Mouse (Mus musculus) heart, postnatal 0 days (tissue): ENCODE data around the gene Slx4ip. TPM values are rescaled to one million over a fixed set of nuclear protein-coding genes. Genes with fewer than 3 reads are reported as not detected.

ENCODE experiments used
- ATAC-seq: fragments of 200-750 bp; cut with Nextera tagmentation; 2 replicates; pipeline ENCODE4 v1.8.0; 2017; ENCODE audit warnings: low read depth, moderate number of reproducible peaks, moderate library complexity; ENCODE audit not compliant: insufficient read depth
- DNase-seq: peaks from one replicate; pipeline ENCODE4 v3.0.0-alpha.2; 2016; ENCODE audit warnings: low spot score
- H3K27ac ChIP-seq: fragments of 300-500 bp; sonication (generic); 2 replicates; pipeline ENCODE4 v1.5.1; 2014; ENCODE audit warnings: low read depth, mild to moderate bottlenecking
- H3K27me3 ChIP-seq: fragments of 300-500 bp; sonication (generic); 2 replicates; pipeline ENCODE4 v1.6.1; 2014; ENCODE audit warnings: low read length, mixed read lengths; ENCODE audit not compliant: control insufficient read depth, insufficient read depth
- H3K36me3 ChIP-seq: fragments of 300-500 bp; sonication (generic); replicated peaks from 2 replicates; pipeline ENCODE4 v1.6.1; 2014; ENCODE audit warnings: low read length, mixed read lengths; ENCODE audit not compliant: control insufficient read depth, insufficient read depth
- H3K4me1 ChIP-seq: fragments of 300-500 bp; sonication (generic); 2 replicates; pipeline ENCODE4 v1.6.1; 2014; ENCODE audit warnings: antibody characterized with exemption; ENCODE audit not compliant: control insufficient read depth, insufficient read depth
- H3K4me2 ChIP-seq: fragments of 300-500 bp; sonication (generic); 2 replicates; pipeline ENCODE4 v1.6.1; 2014; ENCODE audit warnings: low read depth, mild to moderate bottlenecking, low read length, moderate library complexity
- H3K4me3 ChIP-seq: fragments of 300-500 bp; sonication (generic); 2 replicates; pipeline ENCODE4 v1.5.1; 2014; ENCODE audit warnings: low read depth, low read length
- H3K9ac ChIP-seq: fragments of 300-500 bp; sonication (generic); replicated peaks from 2 replicates; pipeline ENCODE4 v1.6.1; 2014; ENCODE audit warnings: low read depth, low read length, mixed read lengths
- H3K9me3 ChIP-seq: fragments of 300-500 bp; sonication (generic); replicated peaks from 2 replicates; pipeline ENCODE4 v1.6.1; 2016; ENCODE audit warnings: low read length; ENCODE audit not compliant: control insufficient read depth
- CTCF ChIP-seq: IDR thresholded peaks from 2 replicates; pipeline ENCODE4 v1.5.1; 2016; ENCODE audit warnings: antibody characterized with exemption, control low read depth, low read depth
- EP300 ChIP-seq: IDR thresholded peaks from 2 replicates; pipeline ENCODE4 v1.6.1; 2016; ENCODE audit warnings: antibody characterized with exemption, low read depth
- WGBS: fragments of 180-500 bp; shearing (Covaris S2); extraction: QIAGEN DNeasy Blood & Tissue Kit; methylation state at CpG from one replicate; pipeline ENCODE4 v1.1.7; 2014; 5-methylcytosine and 5-hydroxymethylcytosine counted together
- polyA plus RNA-seq: library from polyadenylated mRNA; unstranded; fragments of >200 nt; fragmentation: Nextera tagmentation; extraction: Ambion mirVana; gene quantifications from 2 replicates; pipeline ENCODE4 v1.2.1, GENCODE M21; 2015
- total RNA-seq: library from RNA; depleted of rRNA; stranded (reverse); fragments of >200 nt; gene quantifications from 2 replicates; pipeline ENCODE4 v1.2.3, GENCODE M21; 2014; ENCODE audit warnings: low replicate concordance; rRNA removed

The Slx4ip gene
- total and polyA plus RNA-seq, 2 experiments from 2014 or later, result 1.2 to 2.1 TPM

DNA sequence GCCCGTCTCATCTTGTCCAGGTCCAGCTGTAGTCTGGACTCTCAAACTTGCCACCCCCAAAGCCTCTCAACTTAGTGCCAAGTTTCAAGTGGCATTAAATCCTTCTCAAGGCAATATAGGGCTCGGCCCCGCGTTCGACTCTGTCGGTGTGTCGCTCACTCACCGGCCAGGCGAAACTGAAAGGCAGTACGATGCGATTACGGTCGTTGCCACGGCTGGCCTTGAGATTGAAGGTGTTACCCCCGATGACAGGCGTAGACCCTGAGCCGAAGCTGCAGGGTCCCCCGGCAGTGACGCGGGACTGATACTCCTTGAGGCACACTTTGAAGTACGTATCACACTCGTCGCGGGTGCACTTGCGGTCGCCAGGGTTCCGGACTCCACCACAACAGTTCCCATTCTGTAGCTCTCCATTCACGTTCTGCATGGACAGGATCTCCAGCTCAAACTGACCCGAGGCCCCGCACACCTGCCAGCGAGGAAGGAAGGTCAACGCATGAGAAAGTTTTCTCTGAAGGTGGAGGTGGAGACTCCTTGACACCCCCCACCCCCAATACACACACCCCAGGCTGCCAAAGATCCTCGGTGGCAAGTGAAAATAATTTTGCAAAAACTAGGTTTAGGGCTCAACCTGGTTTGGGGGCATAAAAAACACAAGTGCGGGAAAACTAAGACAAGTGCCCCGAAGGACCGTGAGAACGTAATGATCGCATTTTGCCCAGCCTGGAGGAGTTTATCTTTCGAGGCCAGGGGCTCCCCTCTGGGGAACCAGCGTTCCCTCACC lies 224.4 kb downstream of the Slx4ip start:
- WGBS, result under 1% methylated on average over 40 of the region's 40 CpGs
- Histone ChIP-seq H3K36me3 (no peaks in the 10 kb centered on the region), H3K4me1 (0 out of 2 replicates have a peak, but pooled peaks cover 6% of the 10 kb centered on the region), H3K27ac (peak overlapping the region; percentile 96), H3K9me3 (no peaks in the 10 kb centered on the region), H3K9ac (peak overlapping the region; percentile 69), H3K4me3 (peak overlapping the region; percentile 83), H3K27me3 (no peaks in the 10 kb centered on the region), H3K4me2 (peak overlapping the region; percentile 84)
- DNase-seq, result peak; percentile 41
- ATAC-seq, result no peak
- no peak for TF ChIP-seq EP300
- TF ChIP-seq CTCF, result no peak

DNA sequence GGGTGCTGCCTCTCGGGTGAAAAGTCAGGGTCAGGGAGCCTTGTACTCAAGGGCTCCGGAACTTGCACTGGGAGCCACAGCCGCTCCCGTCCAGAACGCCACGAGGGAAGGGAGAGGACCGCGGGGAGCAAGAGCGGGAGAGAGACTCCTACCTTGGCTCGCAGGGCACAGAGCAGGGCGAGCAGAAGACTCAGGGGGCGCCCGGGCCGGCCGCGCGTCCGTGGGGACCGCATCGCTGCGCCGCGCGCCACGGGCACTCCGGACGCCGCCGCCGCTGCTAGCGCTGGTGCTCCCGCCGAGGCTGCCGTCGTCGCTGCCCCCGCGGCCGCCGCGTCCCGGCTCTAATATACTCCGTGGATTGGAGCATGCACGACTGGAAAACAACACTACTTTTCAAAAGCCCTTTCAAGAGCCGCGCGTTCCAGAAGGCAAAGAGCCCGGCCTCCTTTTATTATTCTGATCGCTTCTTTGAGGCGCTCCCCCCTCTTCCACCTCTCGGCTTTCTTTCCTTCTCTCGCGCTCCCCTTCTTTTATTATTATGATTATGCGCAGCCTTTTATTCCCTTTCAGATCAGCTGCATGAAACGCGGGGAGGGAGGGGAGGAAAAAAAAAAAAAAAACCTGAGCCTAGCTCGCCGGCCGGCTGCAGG lies 225.1 kb downstream of the Slx4ip start, which contains the start of gene Jag1:
TSS of gene Jag1 (minus strand) at position 620 of the 650 bp plus-strand sequence.
- peak within 1 kb of the TSS; percentile 96 for H3K27ac ChIP-seq
- WGBS, result under 1% methylated on average over 51 of the region's 59 CpGs
- no peak for DNase-seq
- H3K4me1 ChIP-seq, result 0 out of 2 replicates have a peak, but pooled peaks cover 6% of the 10 kb centered on the region
- H3K9me3 ChIP-seq, result no peaks in the 10 kb centered on the region
- peak within 1 kb of the TSS; percentile 83 for H3K4me3 ChIP-seq
- TF ChIP-seq EP300, result no peak
- TF ChIP-seq CTCF, result no peak
- no peaks in the 10 kb centered on the region for H3K36me3 ChIP-seq
- H3K9ac ChIP-seq, result peak within 1 kb of the TSS; percentile 69
- no peak for ATAC-seq
- peak within 1 kb of the TSS; percentile 84 for H3K4me2 ChIP-seq
- H3K27me3 ChIP-seq, result no peaks in the 10 kb centered on the region

DNA sequence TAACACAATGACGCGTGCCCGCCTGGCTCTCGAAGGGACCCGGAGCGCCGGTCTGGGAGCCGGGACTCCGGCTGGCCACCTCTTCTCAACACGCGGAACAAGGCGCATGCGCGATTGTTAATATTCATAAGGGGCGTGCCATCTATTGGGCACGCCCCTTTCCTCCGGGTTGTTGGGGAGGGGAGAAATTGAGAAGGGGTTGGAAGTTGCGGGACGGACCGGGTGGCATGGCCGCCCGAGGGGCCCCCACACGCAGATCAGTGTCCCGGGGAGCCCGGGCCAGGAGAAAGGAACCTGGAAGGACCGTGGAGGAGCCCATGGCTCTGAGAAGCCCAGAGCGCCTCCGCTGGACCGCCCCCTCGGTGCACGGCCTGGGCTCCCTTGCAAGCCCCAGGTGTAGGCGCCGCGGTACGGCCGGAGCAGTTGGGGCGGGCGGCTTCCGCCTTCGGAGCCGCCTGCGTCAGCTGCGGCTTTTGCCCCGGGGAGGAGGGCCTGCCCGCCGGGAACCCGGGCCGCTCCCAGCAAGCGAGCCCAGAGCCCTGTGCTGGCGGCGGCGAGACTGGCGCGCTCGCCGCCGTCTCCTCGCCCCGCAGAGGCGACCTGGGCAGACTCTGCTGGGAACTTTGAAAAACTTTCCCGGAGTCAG lies 225.8 kb downstream of the Slx4ip start:
- under 1% methylated on average over 52 of the region's 61 CpGs for WGBS
- TF ChIP-seq CTCF, result no peak
- TF ChIP-seq EP300, result no peak; the same call in 1 of the 2 replicates
- peak; percentile 76 for ATAC-seq

DNA sequence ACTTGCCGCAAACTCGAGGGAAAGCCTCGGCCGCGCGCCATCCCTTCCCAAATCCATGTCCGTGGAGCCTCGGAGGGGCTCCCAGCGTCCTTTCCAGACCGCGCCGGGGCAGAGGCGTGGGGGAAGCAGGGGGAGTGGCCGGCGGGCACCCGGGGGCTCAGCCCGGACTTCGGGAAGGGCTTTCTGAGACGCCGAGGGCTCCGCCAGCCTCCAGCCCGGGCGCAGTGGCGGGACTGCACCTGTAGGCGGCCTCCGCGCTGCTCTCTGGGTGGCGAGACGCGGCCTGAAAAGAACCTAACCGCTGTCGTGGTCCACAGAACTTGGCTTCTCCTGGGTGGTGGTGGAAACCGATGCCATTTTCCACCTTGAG lies 226.3 kb downstream of the Slx4ip start:
- DNase-seq, result peak; percentile 86
- no peaks in the 10 kb centered on the region for H3K9me3 ChIP-seq
- H3K27ac ChIP-seq, result peak overlapping the region; percentile 96
- no peaks in the 10 kb centered on the region for H3K36me3 ChIP-seq
- H3K4me2 ChIP-seq, result peak overlapping the region; percentile 84
- 0 out of 2 replicates have a peak, but pooled peaks cover 6% of the 10 kb centered on the region for H3K4me1 ChIP-seq
- H3K9ac ChIP-seq, result peak overlapping the region; percentile 69
- TF ChIP-seq CTCF (peak; percentile 77), EP300 (no peak; the same call in 1 of the 2 replicates)
- peak overlapping the region; percentile 83 for H3K4me3 ChIP-seq
- ATAC-seq, result peak; percentile 67
- no peaks in the 10 kb centered on the region for H3K27me3 ChIP-seq
- WGBS, result under 1% methylated on average over 33 of the region's 33 CpGs

More for the DNA sequence above, 225.8 kb downstream of the Slx4ip start:
- Histone ChIP-seq H3K4me1 (0 out of 2 replicates have a peak, but pooled peaks cover 6% of the 10 kb centered on the region), H3K27ac (peak overlapping the region; percentile 96), H3K27me3 (no peaks in the 10 kb centered on the region), H3K4me2 (peak overlapping the region; percentile 84), H3K36me3 (no peaks in the 10 kb centered on the region), H3K9me3 (no peaks in the 10 kb centered on the region), H3K4me3 (peak overlapping the region; percentile 83), H3K9ac (peak overlapping the region; percentile 69)
- DNase-seq, result peak; percentile 94

Other genes starting within 250 kb of the Slx4ip start
- not detected in 2 replicates for gene Snap25, start 177.8 kb upstream of the Slx4ip start, total RNA-seq
- 0.23 and 0.33 TPM in 2 replicates for gene Snap25, start 177.8 kb upstream of the Slx4ip start, polyA plus RNA-seq
- not detected in 2 replicates for gene AL731706.2, start 5.5 kb upstream of the Slx4ip start, total RNA-seq
- 72.6 and 84.7 TPM in 2 replicates for gene AL731706.2, start 5.5 kb upstream of the Slx4ip start, polyA plus RNA-seq
- gene AL731706.1, start 171 bp downstream of the Slx4ip start, total RNA-seq, result 14.1 and 27.9 TPM in 2 replicates
- gene AL731706.1, start 171 bp downstream of the Slx4ip start, polyA plus RNA-seq, result 73.1 and 84.7 TPM in 2 replicates
- gene Mkks, start 171 bp downstream of the Slx4ip start, total RNA-seq, result 17.6 and 20.8 TPM in 2 replicates
- gene Mkks, start 171 bp downstream of the Slx4ip start, polyA plus RNA-seq, result 14.6 and 20.8 TPM in 2 replicates
- 11.2 and 11.3 TPM in 2 replicates for gene Jag1, start 225.4 kb downstream of the Slx4ip start, total RNA-seq
- 6.7 and 6.8 TPM in 2 replicates for gene Jag1, start 225.4 kb downstream of the Slx4ip start, polyA plus RNA-seq